Mouse (Mus musculus) cortical plate, adult 2 months (tissue): Measurements from ENCODE around the gene Cspg4.

Source experiments
- CTCF ChIP-seq: fragments of 200-500 bp; IDR thresholded peaks from 2 replicates; pipeline ENCODE4 v1.5.1; 2011; ENCODE audit warnings: mild to moderate bottlenecking, control low read depth, low read length; ENCODE audit not compliant: insufficient read depth; ENCODE audit errors: extremely low read depth
- POLR2A ChIP-seq: fragments of 200-500 bp; IDR thresholded peaks from 2 replicates; pipeline ENCODE4 v1.6.1; 2011; ENCODE audit warnings: mild to moderate bottlenecking, low read length, control low read depth; ENCODE audit not compliant: insufficient read depth; ENCODE audit errors: extremely low read depth

DNA sequence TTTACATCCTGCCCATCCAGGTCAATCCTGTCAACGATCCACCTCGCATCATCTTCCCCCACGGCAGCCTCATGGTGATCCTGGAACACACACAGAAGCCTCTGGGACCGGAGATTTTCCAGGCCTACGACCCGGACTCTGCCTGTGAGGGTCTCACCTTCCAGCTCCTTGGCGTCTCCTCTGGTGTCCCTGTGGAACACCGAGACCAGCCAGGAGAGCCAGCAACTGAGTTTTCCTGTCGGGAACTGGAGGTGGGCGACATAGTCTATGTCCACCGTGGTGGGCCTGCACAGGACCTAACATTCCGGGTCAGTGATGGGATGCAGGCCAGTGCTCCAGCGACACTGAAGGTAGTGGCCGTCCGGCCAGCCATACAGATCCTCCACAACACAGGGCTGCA is 21.8 kb downstream of the Cspg4 start:
- no peak for TF ChIP-seq CTCF
- TF ChIP-seq POLR2A: no peak
